Mouse (Mus musculus) heart, postnatal 0 days (tissue): Measurements from ENCODE around the gene Hyls1. TPM values are rescaled to one million over a fixed set of nuclear protein-coding genes. Genes with fewer than 3 reads are reported as not detected.
A peak's percentile ranks its signal among the peaks of the same experiment; 100 is the strongest.

ENCODE experiments used
- ATAC-seq: fragments of 200-750 bp; cut with Nextera tagmentation; 2 replicates; pipeline ENCODE4 v1.8.0; 2017; ENCODE audit warnings: low read depth, moderate number of reproducible peaks, moderate library complexity; ENCODE audit not compliant: insufficient read depth
- DNase-seq: peaks from one replicate; pipeline ENCODE4 v3.0.0-alpha.2; 2016; ENCODE audit warnings: low spot score
- H3K27ac ChIP-seq: fragments of 300-500 bp; sonication (generic); 2 replicates; pipeline ENCODE4 v1.5.1; 2014; ENCODE audit warnings: low read depth, mild to moderate bottlenecking
- H3K27me3 ChIP-seq: fragments of 300-500 bp; sonication (generic); 2 replicates; pipeline ENCODE4 v1.6.1; 2014; ENCODE audit warnings: low read length, mixed read lengths; ENCODE audit not compliant: control insufficient read depth, insufficient read depth
- H3K36me3 ChIP-seq: fragments of 300-500 bp; sonication (generic); replicated peaks from 2 replicates; pipeline ENCODE4 v1.6.1; 2014; ENCODE audit warnings: low read length, mixed read lengths; ENCODE audit not compliant: control insufficient read depth, insufficient read depth
- H3K4me1 ChIP-seq: fragments of 300-500 bp; sonication (generic); 2 replicates; pipeline ENCODE4 v1.6.1; 2014; ENCODE audit warnings: antibody characterized with exemption; ENCODE audit not compliant: control insufficient read depth, insufficient read depth
- H3K4me2 ChIP-seq: fragments of 300-500 bp; sonication (generic); 2 replicates; pipeline ENCODE4 v1.6.1; 2014; ENCODE audit warnings: low read depth, mild to moderate bottlenecking, low read length, moderate library complexity
- H3K4me3 ChIP-seq: fragments of 300-500 bp; sonication (generic); 2 replicates; pipeline ENCODE4 v1.5.1; 2014; ENCODE audit warnings: low read depth, low read length
- H3K9ac ChIP-seq: fragments of 300-500 bp; sonication (generic); replicated peaks from 2 replicates; pipeline ENCODE4 v1.6.1; 2014; ENCODE audit warnings: low read depth, low read length, mixed read lengths
- H3K9me3 ChIP-seq: fragments of 300-500 bp; sonication (generic); replicated peaks from 2 replicates; pipeline ENCODE4 v1.6.1; 2016; ENCODE audit warnings: low read length; ENCODE audit not compliant: control insufficient read depth
- CTCF ChIP-seq: IDR thresholded peaks from 2 replicates; pipeline ENCODE4 v1.5.1; 2016; ENCODE audit warnings: antibody characterized with exemption, control low read depth, low read depth
- EP300 ChIP-seq: IDR thresholded peaks from 2 replicates; pipeline ENCODE4 v1.6.1; 2016; ENCODE audit warnings: antibody characterized with exemption, low read depth
- WGBS: fragments of 180-500 bp; shearing (Covaris S2); extraction: QIAGEN DNeasy Blood & Tissue Kit; methylation state at CpG from one replicate; pipeline ENCODE4 v1.1.7; 2014; 5-methylcytosine and 5-hydroxymethylcytosine counted together
- polyA plus RNA-seq: library from polyadenylated mRNA; unstranded; fragments of >200 nt; fragmentation: Nextera tagmentation; extraction: Ambion mirVana; gene quantifications from 2 replicates; pipeline ENCODE4 v1.2.1, GENCODE M21; 2015
- total RNA-seq: library from RNA; depleted of rRNA; stranded (reverse); fragments of >200 nt; gene quantifications from 2 replicates; pipeline ENCODE4 v1.2.3, GENCODE M21; 2014; ENCODE audit warnings: low replicate concordance

Gene Hyls1
- total and polyA plus RNA-seq, 2 experiments from 2014 or later = 2.9 to 7.2 TPM

DNA sequence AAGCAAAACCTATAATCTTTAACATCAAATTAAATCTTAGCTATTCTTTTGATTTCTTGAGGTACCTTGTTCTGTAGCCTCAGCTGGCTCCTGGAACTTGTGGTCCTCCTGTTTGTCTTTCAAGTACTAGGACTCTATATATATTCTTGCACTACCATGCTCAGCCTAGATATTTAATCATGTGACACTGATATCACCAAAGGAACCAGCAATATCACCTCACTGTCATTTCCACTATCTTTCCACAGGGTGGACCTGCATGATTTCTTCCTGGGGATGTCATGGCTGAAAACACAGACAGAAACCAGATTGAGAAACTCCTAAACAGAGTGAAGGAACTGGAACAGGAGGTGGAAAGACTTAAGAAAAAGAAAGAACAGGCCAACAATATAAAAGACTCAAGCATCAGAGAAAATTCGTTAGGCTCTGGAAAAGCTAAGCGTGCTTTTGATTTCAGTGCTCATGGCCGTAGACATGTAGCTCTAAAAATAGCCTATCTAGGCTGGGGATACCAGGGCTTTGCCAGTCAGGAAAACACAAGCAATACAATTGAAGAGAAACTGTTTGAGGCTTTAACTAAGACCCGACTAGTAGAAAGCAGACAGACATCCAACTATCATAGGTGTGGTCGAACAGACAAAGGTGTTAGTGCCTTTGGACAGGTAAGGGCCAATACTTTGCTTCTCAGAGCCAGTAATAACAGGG, 5.5 kb downstream of the Hyls1 start:
- ATAC-seq (no peak), DNase-seq (peak; percentile 47)
- H3K4me1 ChIP-seq = peaks cover 18% of the 10 kb centered on the region; the same call in 1 of the 2 replicates
- peak overlapping the region; percentile 52 for H3K4me2 ChIP-seq
- H3K36me3 ChIP-seq = peaks cover 48% of the 10 kb centered on the region
- H3K27ac ChIP-seq = peak overlapping the region; percentile 78
- H3K4me3 ChIP-seq = peak overlapping the region; percentile 18; the same call in 1 of the 2 replicates
- no peaks in the 10 kb centered on the region for H3K9me3 ChIP-seq
- WGBS = 30% methylated on average over 5 of the region's 5 CpGs
- no peak overlapping the region; the same call in 1 of the 2 replicates for H3K9ac ChIP-seq
- TF ChIP-seq CTCF (no peak), EP300 (no peak)
- H3K27me3 ChIP-seq = no peaks in the 10 kb centered on the region

DNA sequence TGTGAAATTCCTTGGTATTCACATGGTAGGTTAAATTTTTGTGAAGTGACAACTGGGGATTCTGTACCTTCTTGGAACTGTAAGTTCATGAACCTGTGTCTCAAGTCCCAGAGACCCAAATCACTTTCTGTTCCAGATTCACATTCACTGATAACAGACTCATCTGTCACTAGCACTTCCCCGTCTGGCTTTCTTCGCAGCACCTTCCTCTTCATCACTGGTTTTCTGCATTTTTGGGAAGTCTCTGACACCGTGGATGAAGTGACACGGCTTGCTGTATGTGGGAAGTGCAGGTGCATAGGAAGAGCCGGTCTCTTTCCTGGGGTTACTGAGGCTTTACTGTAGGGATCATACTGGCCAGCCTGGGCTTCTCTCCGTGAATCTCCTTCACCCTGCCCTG, 8.6 kb downstream of the Hyls1 start:
- Histone ChIP-seq H3K27me3 (peaks cover 20% of the 10 kb centered on the region), H3K4me2 (no peak overlapping the region), H3K27ac (no peak overlapping the region), H3K9ac (no peak overlapping the region), H3K9me3 (no peaks in the 10 kb centered on the region), H3K4me1 (peaks cover 17% of the 10 kb centered on the region), H3K4me3 (no peak overlapping the region), H3K36me3 (peaks cover 32% of the 10 kb centered on the region)
- ATAC-seq (no peak), DNase-seq (no peak)
- 82% methylated on average over 6 of the region's 6 CpGs for WGBS
- no peak for TF ChIP-seq CTCF
- no peak for TF ChIP-seq EP300

DNA sequence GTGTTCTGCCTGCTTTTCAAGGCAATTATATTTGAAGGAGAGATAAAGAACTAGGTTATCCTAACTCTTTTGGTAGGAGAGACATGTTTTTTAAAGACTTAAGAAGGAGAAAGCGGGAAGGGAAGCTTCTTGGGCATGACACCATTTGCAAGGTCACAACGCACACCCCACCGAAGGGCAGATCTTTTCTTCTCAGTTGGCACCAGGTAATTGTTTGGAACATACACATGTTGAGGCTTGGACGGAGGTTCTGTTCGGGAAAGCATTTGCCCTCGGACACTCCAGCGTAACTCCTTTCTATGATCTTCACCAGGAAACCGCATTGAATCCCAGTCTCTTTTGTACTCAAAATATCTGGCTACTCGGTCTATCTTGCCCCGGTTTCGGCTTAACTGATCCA, 9.1 kb downstream of the Hyls1 start:
- DNase-seq = no peak
- Histone ChIP-seq H3K27me3 (peaks cover 20% of the 10 kb centered on the region), H3K36me3 (peaks cover 27% of the 10 kb centered on the region), H3K9ac (no peak overlapping the region), H3K9me3 (no peaks in the 10 kb centered on the region), H3K4me1 (peaks cover 17% of the 10 kb centered on the region), H3K4me2 (no peak overlapping the region), H3K4me3 (no peak overlapping the region), H3K27ac (no peak overlapping the region)
- no peak for ATAC-seq
- WGBS = 93% methylated on average over 11 of the region's 11 CpGs
- TF ChIP-seq CTCF (no peak), EP300 (no peak)

DNA sequence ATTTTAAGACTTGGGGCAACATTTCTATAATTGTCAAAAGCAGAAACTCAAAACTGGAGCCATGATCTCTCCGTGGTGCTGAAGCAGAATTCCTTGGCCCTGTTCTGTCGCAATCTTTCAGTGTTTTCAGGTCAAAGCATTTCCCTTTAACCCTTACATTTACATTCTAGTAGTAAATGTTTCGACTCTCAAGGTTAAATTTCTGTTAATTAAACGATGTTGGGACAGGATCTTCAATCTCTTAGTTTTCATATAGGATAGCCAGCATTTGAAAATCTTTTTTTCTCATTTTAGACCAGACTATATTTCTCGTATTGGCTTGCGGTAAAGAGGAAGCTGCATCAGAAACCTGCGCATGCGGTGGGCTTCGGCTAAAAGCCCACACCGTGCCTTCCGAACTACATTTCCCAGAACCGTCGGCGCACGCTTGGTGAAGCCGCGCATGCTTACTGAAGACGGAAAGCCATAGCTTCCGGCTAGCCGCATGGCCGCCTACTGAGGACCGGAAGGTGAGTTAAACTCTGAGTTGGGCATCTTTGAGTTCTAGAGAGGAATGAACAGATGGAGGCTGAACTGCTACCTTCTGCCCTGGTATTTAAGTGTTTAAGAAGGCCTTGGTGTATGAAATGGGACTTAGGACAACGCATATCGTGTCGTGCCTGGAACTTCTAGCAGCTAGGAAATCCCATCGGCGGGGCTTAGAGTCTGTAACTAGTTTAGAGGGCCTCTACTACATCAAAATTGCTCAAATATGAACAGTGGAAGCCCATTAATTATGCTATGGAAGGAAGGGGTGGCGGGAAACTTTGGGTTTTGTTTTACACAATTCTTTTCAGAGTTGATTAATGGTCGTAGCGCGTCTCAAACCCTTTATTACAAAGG, 10.9 kb downstream of the Hyls1 start:
- ATAC-seq (peak; percentile 79; the same call in 1 of the 2 replicates), DNase-seq (peak; percentile 79)
- Histone ChIP-seq H3K36me3 (peaks cover 12% of the 10 kb centered on the region; the same call in 1 of the 2 replicates), H3K9ac (peak overlapping the region; percentile 45), H3K27ac (peak overlapping the region; percentile 5; the same call in 1 of the 2 replicates), H3K27me3 (peaks cover 20% of the 10 kb centered on the region), H3K4me2 (peak overlapping the region; percentile 100), H3K4me1 (peaks cover 9% of the 10 kb centered on the region), H3K9me3 (no peaks in the 10 kb centered on the region), H3K4me3 (peak overlapping the region; percentile 63)
- 2% methylated on average over 31 of the region's 31 CpGs for WGBS
- TF ChIP-seq CTCF (no peak), EP300 (no peak)

GRCm38 (mm10) chr9:35558257-35559008, 11.8 kb downstream of the Hyls1 start, which contains the start of the genes Ddx25 and Pus3:
Ddx25 (minus strand) TSS chr9:35558528.
Pus3 (plus strand) TSS chr9:35558595.
- Histone ChIP-seq H3K4me2 (peak within 1 kb of the TSS; percentile 100), H3K27ac (peak within 1 kb of the TSS; percentile 5; the same call in 1 of the 2 replicates), H3K36me3 (peaks cover 12% of the 10 kb centered on the region; the same call in 1 of the 2 replicates), H3K9me3 (no peaks in the 10 kb centered on the region), H3K27me3 (peaks cover 20% of the 10 kb centered on the region), H3K9ac (peak within 1 kb of the TSS; percentile 45), H3K4me3 (peak within 1 kb of the TSS; percentile 63), H3K4me1 (peaks cover 9% of the 10 kb centered on the region)
- ATAC-seq (peak; percentile 47), DNase-seq (no peak)
- TF ChIP-seq CTCF = no peak
- TF ChIP-seq EP300 = no peak
- WGBS = under 1% methylated on average over 45 of the region's 59 CpGs
